ENCODE assay signal across 9 mouse cellular contexts in the genomic region with DNA sequence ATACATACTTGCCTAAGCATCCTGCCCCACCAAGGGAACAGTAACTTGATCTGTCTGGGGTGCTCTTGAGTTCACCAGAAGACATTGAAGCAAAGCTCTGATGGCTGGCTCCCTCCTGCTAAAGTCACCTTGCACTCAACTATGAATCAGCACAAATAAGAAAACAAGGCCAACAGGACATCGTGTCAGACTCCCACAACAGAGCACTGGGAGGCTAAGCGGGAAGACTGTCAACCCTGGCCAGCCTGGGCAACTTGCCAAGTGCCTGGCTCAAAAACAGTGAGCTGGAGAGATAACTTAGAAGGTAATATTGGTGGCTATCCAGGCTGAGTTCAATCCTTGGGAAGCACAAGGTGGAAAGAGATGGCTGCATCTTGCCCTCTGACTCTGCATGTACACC. TPM values are rescaled to one million over a fixed set of nuclear protein-coding genes. Genes with fewer than 3 reads are reported as not detected.
A peak's percentile ranks its signal among the peaks of the same experiment; 100 is the strongest.
DNase-seq lines count a peak whose midpoint lies in the region; ATAC-seq and TF ChIP-seq lines count a peak whose summit lies in the region.
"Had no signal": no experiment of that assay in that cellular context is flagged by ENCODE, and none has a peak within 500 bp of the region (broad histone marks: within the 10 kb centered on the region; RNA-seq: fewer than 3 reads in every experiment).

No protein-coding gene starts in this region.

- H3K9ac ChIP-seq in MEL (ENCODE audit: control insufficient read depth, low read depth, low read length, poor library complexity, severe bottlenecking), result no peak overlapping the region
- no peak overlapping the region for H3K9ac ChIP-seq in liver, postnatal 0 days (replicated peaks)
- H3K9ac ChIP-seq in intestine, embryonic 16.5 days (ENCODE audit: low read depth, low read length), result no peak overlapping the region
- H3K9ac ChIP-seq: embryonic facial prominence, embryonic 12.5 days had no signal

- TF ChIP-seq EP300 in MEL (IDR thresholded peaks at IDR 0.05; ENCODE audit: low read depth in 1 of 2, low read length in 2 of 2), result no peak
- TF ChIP-seq EP300 in liver, postnatal 0 days (IDR thresholded peaks at IDR 0.05; ENCODE audit: low read depth), result no peak

- no peaks in the 10 kb centered on the region; a peak in 1 of 4 replicates for H3K36me3 ChIP-seq in MEL (ENCODE audit: control insufficient read depth in 1 of 2, insufficient read depth in 2 of 2, low read length in 2 of 2)
- no peaks in the 10 kb centered on the region for H3K36me3 ChIP-seq in liver, postnatal 0 days (replicated peaks; ENCODE audit: insufficient read depth, low read length)
- no peaks in the 10 kb centered on the region for H3K36me3 ChIP-seq in intestine, embryonic 16.5 days (ENCODE audit: control insufficient read depth, insufficient read depth, low read length)
- H3K36me3 ChIP-seq: embryonic facial prominence, embryonic 12.5 days had no signal

- no peak overlapping the region for H3K27ac ChIP-seq in gastrocnemius, adult 2 months
- no peak overlapping the region for H3K27ac ChIP-seq in MEL (ENCODE audit: control insufficient read depth, low read depth, low read length)
- H3K27ac ChIP-seq in liver, postnatal 0 days (ENCODE audit: low read depth), result no peak overlapping the region
- H3K27ac ChIP-seq in intestine, embryonic 16.5 days (ENCODE audit: low read length), result no peak overlapping the region
- H3K27ac ChIP-seq: embryonic facial prominence, embryonic 12.5 days had no signal

- no peak for TF ChIP-seq RAD21 in MEL (IDR thresholded peaks at IDR 0.05; ENCODE audit: low read depth, low read length)

- 22% methylated on average over 2 of the region's 2 CpGs for WGBS in liver, postnatal 0 days (ENCODE audit: insufficient replicate concordance)
- 33% methylated on average over 2 of the region's 2 CpGs for WGBS in intestine, embryonic 16.5 days

- no peaks in the 10 kb centered on the region for H3K27me3 ChIP-seq in MEL (ENCODE audit: control insufficient read depth in 1 of 2, insufficient read depth in 2 of 2, low read length in 2 of 2)
- no peaks in the 10 kb centered on the region for H3K27me3 ChIP-seq in liver, postnatal 0 days (ENCODE audit: insufficient read depth, low read length)
- H3K27me3 ChIP-seq in intestine, embryonic 16.5 days (replicated peaks; ENCODE audit: control insufficient read depth, insufficient read depth, low read length), result 0 out of 2 replicates have a peak, but pooled peaks cover 2% of the 10 kb centered on the region
- H3K27me3 ChIP-seq: embryonic facial prominence, embryonic 12.5 days had no signal

- no peak for TF ChIP-seq CTCF in gastrocnemius, adult 2 months (IDR thresholded peaks at IDR 0.05)
- TF ChIP-seq CTCF in MEL (IDR thresholded peaks at IDR 0.05 in 2 of 3, conservative IDR thresholded peaks at IDR 0.05 in 1 of 3; ENCODE audit: control insufficient read depth in 1 of 3, insufficient read depth in 1 of 3, low read depth in 2 of 3, low read length in 3 of 3, poor library complexity in 1 of 3, severe bottlenecking in 1 of 3), result no peak
- no peak for TF ChIP-seq CTCF in liver, postnatal 0 days (IDR thresholded peaks at IDR 0.05; ENCODE audit: low read depth)

- intact Hi-C loops in gastrocnemius, adult 2 months (cut with DNase I), result no loop called here
- intact Hi-C loops in gastrocnemius, postnatal 14 days (cut with DNase I; ENCODE audit: low total_unique reads), result no loop called here

- no peak for TF ChIP-seq POLR2A in MEL (IDR thresholded peaks at IDR 0.05; ENCODE audit: control insufficient read depth in 1 of 2, insufficient read depth in 1 of 2, low read depth in 1 of 2, low read length in 2 of 2, poor library complexity in 1 of 2)

- no peaks in the 10 kb centered on the region for H3K9me3 ChIP-seq in MEL (replicated peaks; ENCODE audit: insufficient read depth, low read length)
- H3K9me3 ChIP-seq in liver, postnatal 0 days (ENCODE audit: low read length), result no peaks in the 10 kb centered on the region
- H3K9me3 ChIP-seq in intestine, embryonic 16.5 days (ENCODE audit: control insufficient read depth, low read length), result no peaks in the 10 kb centered on the region
- H3K9me3 ChIP-seq: embryonic facial prominence, embryonic 12.5 days had no signal

- no peak overlapping the region for H3K4me2 ChIP-seq in liver, postnatal 0 days (ENCODE audit: low read depth, low read length)
- H3K4me2 ChIP-seq in intestine, embryonic 16.5 days (ENCODE audit: low read depth, low read length), result no peak overlapping the region
- H3K4me2 ChIP-seq: embryonic facial prominence, embryonic 12.5 days had no signal

- H3K79me2 ChIP-seq in MEL (ENCODE audit: control insufficient read depth, insufficient read depth, low read length, poor library complexity), result no peaks in the 10 kb centered on the region

- ATAC-seq in erythroid progenitor cell, adult 5-6 weeks (replicated peaks; ENCODE audit: low FRiP score, poor library complexity, severe bottlenecking), result peak; percentile 92
- peak; percentile 76 for ATAC-seq in liver, postnatal 0 days
- no peak for ATAC-seq in intestine, embryonic 16.5 days

- no peak overlapping the region for H3K4me3 ChIP-seq in gastrocnemius, adult 2 months
- H3K4me3 ChIP-seq in MEL (ENCODE audit: control insufficient read depth in 1 of 2, insufficient read depth in 1 of 2, low read depth in 2 of 2, low read length in 2 of 2), result no peak overlapping the region
- no peak overlapping the region for H3K4me3 ChIP-seq in liver, postnatal 0 days (ENCODE audit: low read depth, low read length)
- no peak overlapping the region for H3K4me3 ChIP-seq in intestine, embryonic 16.5 days (ENCODE audit: low read length)
- H3K4me3 ChIP-seq: embryonic facial prominence, embryonic 12.5 days had no signal

- 0 out of 4 replicates have a peak, but pooled peaks cover 0 to 6% of the 10 kb centered on the region in 2 experiments for H3K4me1 ChIP-seq in MEL (ENCODE audit: control insufficient read depth in 1 of 2, insufficient read depth in 2 of 2, low read length in 2 of 2)
- peaks cover 3% of the 10 kb centered on the region; the same call in 1 of the 2 replicates for H3K4me1 ChIP-seq in liver, postnatal 0 days (ENCODE audit: insufficient read depth)
- H3K4me1 ChIP-seq in intestine, embryonic 16.5 days (ENCODE audit: control insufficient read depth, insufficient read depth, low read length), result no peaks in the 10 kb centered on the region
- H3K4me1 ChIP-seq: embryonic facial prominence, embryonic 12.5 days had no signal

- DNase-seq in gastrocnemius, adult 2 months, result peak; percentile 64
- DNase-seq in gastrocnemius, postnatal 14 days, result no peak
- DNase-seq in MEL (ENCODE audit: low read depth, low spot score), result peak; percentile 74
- peak; percentile 76 for DNase-seq in liver, postnatal 0 days
- DNase-seq in layer of hippocampus, adult 18-20 months (ENCODE audit: low spot score in 2 of 2), result no peak
- no peak for DNase-seq in yolk sac, embryonic 10.5 days (ENCODE audit: low spot score)

RNA-seq across cellular contexts. Expression of a gene that starts 8.7 kb away (rescaled TPM):
- 1 to 10 TPM; 3.1 to 4.2 TPM for total RNA-seq in gastrocnemius, adult 2 months (2021)
- 1 to 10 TPM; 1.7 to 1.8 TPM for total RNA-seq in gastrocnemius, postnatal 14 days (2021)
- 3.9 and 4.0 TPM in 2 replicates for total RNA-seq in MEL (2012; rRNA removed)
- polyA plus RNA-seq in MEL (2012; ENCODE audit: insufficient read depth in 1 of 2, insufficient read length in 2 of 2, low read depth in 1 of 2, low replicate concordance in 2 of 2, missing spikeins in 1 of 2), result 1 to 10 TPM in 1 of 2 experiments, not detected in 1; 2.7 TPM
- not detected in 2 replicates for total RNA-seq in erythroid progenitor cell, adult 5-6 weeks (2015; ENCODE audit: low replicate concordance)
- total RNA-seq in erythroid progenitor cell, adult 5-6 weeks (2017; ENCODE audit: low replicate concordance), result not detected in 2 replicates
- 0.46 and 0.72 TPM in 2 replicates for polyA plus RNA-seq in liver, postnatal 0 days (2015; fragmentation: Nextera tagmentation; extraction: Ambion mirVana)
- 1 to 10 TPM in 1 of 2 experiments, under 1 TPM in 1; 0.84 to 1.5 TPM for total RNA-seq in layer of hippocampus, adult 18-20 months (2021)
- 1.4 and 1.5 TPM in 2 replicates for polyA plus RNA-seq in intestine, embryonic 16.5 days (2015; fragmentation: Nextera tagmentation; extraction: Ambion mirVana)

RNA-seq across cellular contexts. Expression of a gene that starts 8.7 kb away (rescaled TPM):
- total RNA-seq in gastrocnemius, adult 2 months (2021), result 1 to 10 TPM; 3.3 to 4.8 TPM
- 1 to 10 TPM; 3.1 to 3.2 TPM for total RNA-seq in gastrocnemius, postnatal 14 days (2021)
- 8.4 and 9.2 TPM in 2 replicates for total RNA-seq in MEL (2012; rRNA removed)
- polyA plus RNA-seq in MEL (2012; ENCODE audit: insufficient read depth in 1 of 2, insufficient read length in 2 of 2, low read depth in 1 of 2, low replicate concordance in 2 of 2, missing spikeins in 1 of 2), result 10 to 100 TPM in 1 of 2 experiments, not detected in 1; 10.3 TPM
- total RNA-seq in erythroid progenitor cell, adult 5-6 weeks (2015; ENCODE audit: low replicate concordance), result 0.84 TPM in 1 of 2 replicates, not detected in the other
- total RNA-seq in erythroid progenitor cell, adult 5-6 weeks (2017; ENCODE audit: low replicate concordance), result 1.4 and 1.8 TPM in 2 replicates
- 2.1 and 2.2 TPM in 2 replicates for polyA plus RNA-seq in liver, postnatal 0 days (2015; fragmentation: Nextera tagmentation; extraction: Ambion mirVana)
- 10 to 100 TPM in 1 of 2 experiments, 1 to 10 TPM in 1; 9.7 to 10.1 TPM for total RNA-seq in layer of hippocampus, adult 18-20 months (2021)
- polyA plus RNA-seq in intestine, embryonic 16.5 days (2015; fragmentation: Nextera tagmentation; extraction: Ambion mirVana), result 10.7 and 11.5 TPM in 2 replicates

RNA-seq across cellular contexts. Expression of a gene that starts 13.7 kb away (rescaled TPM):
- total RNA-seq in gastrocnemius, adult 2 months (2021), result 10 to 100 TPM; 25.5 to 27.5 TPM
- 10 to 100 TPM; 23.2 to 23.4 TPM for total RNA-seq in gastrocnemius, postnatal 14 days (2021)
- total RNA-seq in MEL (2012; rRNA removed), result 18.6 and 19.1 TPM in 2 replicates
- 10 to 100 TPM in 1 of 2 experiments, not detected in 1; 40.8 TPM for polyA plus RNA-seq in MEL (2012; ENCODE audit: insufficient read depth in 1 of 2, insufficient read length in 2 of 2, low read depth in 1 of 2, low replicate concordance in 2 of 2, missing spikeins in 1 of 2)
- 141 and 151 TPM in 2 replicates for total RNA-seq in erythroid progenitor cell, adult 5-6 weeks (2015; ENCODE audit: low replicate concordance)
- 109 and 118 TPM in 2 replicates for total RNA-seq in erythroid progenitor cell, adult 5-6 weeks (2017; ENCODE audit: low replicate concordance)
- 9.3 and 10.1 TPM in 2 replicates for polyA plus RNA-seq in liver, postnatal 0 days (2015; fragmentation: Nextera tagmentation; extraction: Ambion mirVana)
- 10 to 100 TPM; 60.6 to 67.8 TPM for total RNA-seq in layer of hippocampus, adult 18-20 months (2021)
- polyA plus RNA-seq in intestine, embryonic 16.5 days (2015; fragmentation: Nextera tagmentation; extraction: Ambion mirVana), result 41.9 and 42.5 TPM in 2 replicates

RNA-seq across cellular contexts. Expression of a gene that starts 40.1 kb away (rescaled TPM):
- total RNA-seq in gastrocnemius, adult 2 months (2021), result 10 to 100 TPM; 19.7 to 26.1 TPM
- 10 to 100 TPM; 23.0 to 26.5 TPM for total RNA-seq in gastrocnemius, postnatal 14 days (2021)
- 21.1 and 24.6 TPM in 2 replicates for total RNA-seq in MEL (2012; rRNA removed)
- 100 to 1,000 TPM in 1 of 2 experiments, 10 to 100 TPM in 1; 78.0 to 106 TPM for polyA plus RNA-seq in MEL (2012; ENCODE audit: insufficient read depth in 1 of 2, insufficient read length in 2 of 2, low read depth in 1 of 2, low replicate concordance in 2 of 2, missing spikeins in 1 of 2)
- total RNA-seq in erythroid progenitor cell, adult 5-6 weeks (2015; ENCODE audit: low replicate concordance), result 52.4 and 63.1 TPM in 2 replicates
- total RNA-seq in erythroid progenitor cell, adult 5-6 weeks (2017; ENCODE audit: low replicate concordance), result 14.8 and 18.6 TPM in 2 replicates
- polyA plus RNA-seq in liver, postnatal 0 days (2015; fragmentation: Nextera tagmentation; extraction: Ambion mirVana), result 9.2 and 11.2 TPM in 2 replicates
- 10 to 100 TPM; 76.7 to 79.4 TPM for total RNA-seq in layer of hippocampus, adult 18-20 months (2021)
- polyA plus RNA-seq in intestine, embryonic 16.5 days (2015; fragmentation: Nextera tagmentation; extraction: Ambion mirVana), result 46.0 and 47.9 TPM in 2 replicates

RNA-seq across cellular contexts. Expression of a gene that starts 57.5 kb away (rescaled TPM):
- total RNA-seq in gastrocnemius, adult 2 months (2021), result 10 to 100 TPM; 44.8 to 52.0 TPM
- 10 to 100 TPM; 25.9 to 26.8 TPM for total RNA-seq in gastrocnemius, postnatal 14 days (2021)
- 24.4 and 31.7 TPM in 2 replicates for total RNA-seq in MEL (2012; rRNA removed)
- 10 to 100 TPM in 1 of 2 experiments, not detected in 1; 30.4 TPM for polyA plus RNA-seq in MEL (2012; ENCODE audit: insufficient read depth in 1 of 2, insufficient read length in 2 of 2, low read depth in 1 of 2, low replicate concordance in 2 of 2, missing spikeins in 1 of 2)
- total RNA-seq in erythroid progenitor cell, adult 5-6 weeks (2015; ENCODE audit: low replicate concordance), result 18.7 and 19.3 TPM in 2 replicates
- 27.1 and 29.0 TPM in 2 replicates for total RNA-seq in erythroid progenitor cell, adult 5-6 weeks (2017; ENCODE audit: low replicate concordance)
- polyA plus RNA-seq in liver, postnatal 0 days (2015; fragmentation: Nextera tagmentation; extraction: Ambion mirVana), result 5.8 and 6.0 TPM in 2 replicates
- total RNA-seq in layer of hippocampus, adult 18-20 months (2021), result 10 to 100 TPM; 47.2 to 48.9 TPM
- polyA plus RNA-seq in intestine, embryonic 16.5 days (2015; fragmentation: Nextera tagmentation; extraction: Ambion mirVana), result 7.9 and 8.2 TPM in 2 replicates

Comparison
In these comparisons a context has a peak if more than half of its experiments do, and no peak if none do; other contexts are left out.
1. DNase-seq: peak in gastrocnemius, adult 2 months (single experiment), MEL (single experiment) and liver, postnatal 0 days (single experiment); none in gastrocnemius, postnatal 14 days (single experiment), layer of hippocampus, adult 18-20 months (0 of 2) and yolk sac, embryonic 10.5 days (single experiment).